ENCODE assay signal across 22 mouse cellular contexts in genomic region chr1:105263283-105264033, GRCm38 (mm10).
DNase-seq lines count a peak whose midpoint lies in the region; ATAC-seq and TF ChIP-seq lines count a peak whose summit lies in the region.
"Had no signal": no experiment of that assay in that cellular context is flagged by ENCODE, and none has a peak within 500 bp of the region (broad histone marks: within the 10 kb centered on the region; RNA-seq: fewer than 3 reads in every experiment).

No protein-coding gene starts in this region.

- no peak for TF ChIP-seq EP300 in stomach, postnatal 0 days (optimal IDR thresholded peaks at IDR 0.05)

- H3K27me3 ChIP-seq in forebrain, embryonic 16.5 days (replicated peaks; ENCODE audit: control insufficient read depth, insufficient read depth, low read length): no peaks in the 10 kb centered on the region
- no peaks in the 10 kb centered on the region for H3K27me3 ChIP-seq in forebrain, embryonic 10.5 days (ENCODE audit: poor library complexity, severe bottlenecking)
- H3K27me3 ChIP-seq in hindbrain, embryonic 16.5 days (replicated peaks; ENCODE audit: control insufficient read depth, insufficient read depth, low read length): no peaks in the 10 kb centered on the region
- H3K27me3 ChIP-seq in hindbrain, postnatal 0 days (ENCODE audit: insufficient read depth, low read length): no peaks in the 10 kb centered on the region
- no peaks in the 10 kb centered on the region; the same call in 1 of the 2 replicates for H3K27me3 ChIP-seq in midbrain, postnatal 0 days (ENCODE audit: insufficient read depth, low read length)
- H3K27me3 ChIP-seq in stomach, postnatal 0 days (ENCODE audit: control insufficient read depth, insufficient read depth, low read length): no peaks in the 10 kb centered on the region
- H3K27me3 ChIP-seq: embryonic facial prominence, embryonic 13.5 days; intestine, embryonic 15.5 days; limb, embryonic 15.5 days; liver, embryonic 15.5 days had no signal

- no peak overlapping the region for H3K4me3 ChIP-seq in forebrain, embryonic 16.5 days (replicated peaks; ENCODE audit: low read length)
- no peak overlapping the region for H3K4me3 ChIP-seq in forebrain, embryonic 10.5 days
- H3K4me3 ChIP-seq in hindbrain, embryonic 16.5 days (ENCODE audit: low read length): no peak overlapping the region
- no peak overlapping the region for H3K4me3 ChIP-seq in hindbrain, postnatal 0 days (ENCODE audit: low read length)
- H3K4me3 ChIP-seq in midbrain, postnatal 0 days (ENCODE audit: low read depth, low read length): no peak overlapping the region
- H3K4me3 ChIP-seq in stomach, postnatal 0 days (ENCODE audit: low read depth, low read length): no peak overlapping the region
- H3K4me3 ChIP-seq: embryonic facial prominence, embryonic 13.5 days; hindbrain, embryonic 10.5 days; intestine, embryonic 15.5 days; left cerebral cortex, adult 2 months; limb, embryonic 15.5 days; liver, embryonic 15.5 days had no signal

- no peaks in the 10 kb centered on the region for H3K36me3 ChIP-seq in forebrain, embryonic 16.5 days (ENCODE audit: control insufficient read depth, insufficient read depth)
- H3K36me3 ChIP-seq in forebrain, embryonic 10.5 days (replicated peaks): no peaks in the 10 kb centered on the region
- no peaks in the 10 kb centered on the region for H3K36me3 ChIP-seq in hindbrain, embryonic 16.5 days (ENCODE audit: control insufficient read depth, insufficient read depth, low read length)
- H3K36me3 ChIP-seq in hindbrain, postnatal 0 days (ENCODE audit: insufficient read depth, low read length): no peaks in the 10 kb centered on the region
- no peaks in the 10 kb centered on the region for H3K36me3 ChIP-seq in midbrain, postnatal 0 days (ENCODE audit: insufficient read depth, low read length)
- H3K36me3 ChIP-seq in stomach, postnatal 0 days (ENCODE audit: control insufficient read depth, insufficient read depth, low read length): no peaks in the 10 kb centered on the region
- H3K36me3 ChIP-seq: embryonic facial prominence, embryonic 13.5 days; hindbrain, embryonic 10.5 days; intestine, embryonic 15.5 days; limb, embryonic 15.5 days; liver, embryonic 15.5 days had no signal

- 82% methylated on average over 3 of the region's 3 CpGs for WGBS in forebrain, embryonic 16.5 days
- WGBS in forebrain, embryonic 10.5 days: 86% methylated on average over 3 of the region's 3 CpGs
- 92% methylated on average over 3 of the region's 3 CpGs for WGBS in hindbrain, embryonic 16.5 days
- 72% methylated on average over 3 of the region's 3 CpGs for WGBS in hindbrain, postnatal 0 days
- 68% methylated on average over 3 of the region's 3 CpGs for WGBS in midbrain, postnatal 0 days
- 83% methylated on average over 3 of the region's 3 CpGs for WGBS in stomach, postnatal 0 days

- ATAC-seq in forebrain, embryonic 16.5 days: peak; percentile 18; the same call in 1 of the 2 replicates
- ATAC-seq in hindbrain, embryonic 16.5 days: peak; percentile 42
- no peak for ATAC-seq in hindbrain, postnatal 0 days
- ATAC-seq in midbrain, postnatal 0 days (ENCODE audit: low FRiP score): peak; percentile 74
- ATAC-seq in stomach, postnatal 0 days (ENCODE audit: low FRiP score, low TSS enrichment): no peak
- ATAC-seq: intestine, embryonic 15.5 days had no signal

- no peak overlapping the region for H3K4me2 ChIP-seq in forebrain, embryonic 16.5 days (ENCODE audit: low read length)
- H3K4me2 ChIP-seq in hindbrain, embryonic 16.5 days (ENCODE audit: low read length): no peak overlapping the region
- no peak overlapping the region for H3K4me2 ChIP-seq in hindbrain, postnatal 0 days (ENCODE audit: low read depth, low read length)
- H3K4me2 ChIP-seq in midbrain, postnatal 0 days (ENCODE audit: low read depth, low read length, poor library complexity, severe bottlenecking): no peak overlapping the region
- H3K4me2 ChIP-seq in stomach, postnatal 0 days (replicated peaks; ENCODE audit: low read depth): no peak overlapping the region
- H3K4me2 ChIP-seq: embryonic facial prominence, embryonic 13.5 days; heart, embryonic 11.5 days; intestine, embryonic 15.5 days; limb, embryonic 15.5 days; liver, embryonic 15.5 days had no signal

- no peaks in the 10 kb centered on the region for H3K9me3 ChIP-seq in forebrain, embryonic 16.5 days (ENCODE audit: control insufficient read depth, low read length)
- no peaks in the 10 kb centered on the region for H3K9me3 ChIP-seq in forebrain, embryonic 10.5 days
- H3K9me3 ChIP-seq in hindbrain, embryonic 16.5 days (ENCODE audit: control insufficient read depth, low read length): no peaks in the 10 kb centered on the region
- H3K9me3 ChIP-seq in hindbrain, postnatal 0 days (ENCODE audit: low read length): no peaks in the 10 kb centered on the region
- H3K9me3 ChIP-seq in midbrain, postnatal 0 days (ENCODE audit: low read length): no peaks in the 10 kb centered on the region
- no peaks in the 10 kb centered on the region for H3K9me3 ChIP-seq in stomach, postnatal 0 days (ENCODE audit: control insufficient read depth, low read length)
- H3K9me3 ChIP-seq: embryonic facial prominence, embryonic 13.5 days; hindbrain, embryonic 10.5 days; intestine, embryonic 15.5 days; limb, embryonic 15.5 days; liver, embryonic 15.5 days had no signal

- no peak for TF ChIP-seq CTCF in hindbrain, postnatal 0 days (IDR thresholded peaks at IDR 0.05; ENCODE audit: low read depth)
- no peak for TF ChIP-seq CTCF in midbrain, postnatal 0 days (IDR thresholded peaks at IDR 0.05)
- TF ChIP-seq CTCF in stomach, postnatal 0 days (IDR thresholded peaks at IDR 0.05; ENCODE audit: low read depth): no peak

- H3K27ac ChIP-seq in forebrain, embryonic 16.5 days (ENCODE audit: low read length): no peak overlapping the region
- H3K27ac ChIP-seq in forebrain, embryonic 10.5 days: no peak overlapping the region
- H3K27ac ChIP-seq in hindbrain, embryonic 16.5 days (ENCODE audit: low read depth, low read length): no peak overlapping the region
- H3K27ac ChIP-seq in hindbrain, postnatal 0 days: no peak overlapping the region
- no peak overlapping the region for H3K27ac ChIP-seq in midbrain, postnatal 0 days (ENCODE audit: low read depth, low read length)
- no peak overlapping the region for H3K27ac ChIP-seq in stomach, postnatal 0 days (replicated peaks)
- H3K27ac ChIP-seq: embryonic facial prominence, embryonic 13.5 days; hindbrain, embryonic 10.5 days; intestine, embryonic 15.5 days; left cerebral cortex, adult 2 months; limb, embryonic 15.5 days; liver, embryonic 15.5 days; macrophage had no signal

- no peak overlapping the region for H3K9ac ChIP-seq in forebrain, embryonic 16.5 days (replicated peaks; ENCODE audit: low read depth, low read length)
- H3K9ac ChIP-seq in hindbrain, embryonic 16.5 days (ENCODE audit: low read depth, low read length): no peak overlapping the region
- H3K9ac ChIP-seq in hindbrain, postnatal 0 days (replicated peaks; ENCODE audit: low read length): no peak overlapping the region
- H3K9ac ChIP-seq in midbrain, postnatal 0 days (replicated peaks; ENCODE audit: low read length, poor library complexity, severe bottlenecking): no peak overlapping the region
- H3K9ac ChIP-seq in stomach, postnatal 0 days (ENCODE audit: low read length): no peak overlapping the region
- H3K9ac ChIP-seq: embryonic facial prominence, embryonic 13.5 days; intestine, embryonic 15.5 days; limb, embryonic 15.5 days; liver, embryonic 15.5 days had no signal

- no peak for DNase-seq in forebrain, embryonic 10.5 days (ENCODE audit: extremely low spot score, low spot score)
- no peak for DNase-seq in hindbrain, postnatal 0 days (ENCODE audit: low spot score)
- DNase-seq in forelimb bud, embryonic 11.5 days (ENCODE audit: low read depth, low spot score): peak; percentile 9
- DNase-seq in midbrain, postnatal 0 days (ENCODE audit: low spot score): no peak
- no peak for DNase-seq in stomach, postnatal 0 days (ENCODE audit: low spot score)
- DNase-seq: adrenal gland, postnatal 36 days; cerebellum, adult 18-20 months; kidney, postnatal 4 days; layer of hippocampus, adult 9-11 months; right cerebral cortex, postnatal 25 days; thymus, adult 18-20 months; thymus, postnatal 4 days had no signal

- no peaks in the 10 kb centered on the region for H3K4me1 ChIP-seq in forebrain, embryonic 16.5 days (replicated peaks; ENCODE audit: control insufficient read depth, insufficient read depth, low read length)
- no peaks in the 10 kb centered on the region for H3K4me1 ChIP-seq in forebrain, embryonic 10.5 days
- no peaks in the 10 kb centered on the region for H3K4me1 ChIP-seq in hindbrain, embryonic 16.5 days (ENCODE audit: control insufficient read depth, insufficient read depth, low read depth, low read length)
- H3K4me1 ChIP-seq in hindbrain, postnatal 0 days (ENCODE audit: insufficient read depth, low read length): no peaks in the 10 kb centered on the region
- H3K4me1 ChIP-seq in midbrain, postnatal 0 days (ENCODE audit: insufficient read depth, low read length): no peaks in the 10 kb centered on the region
- no peaks in the 10 kb centered on the region for H3K4me1 ChIP-seq in stomach, postnatal 0 days (replicated peaks; ENCODE audit: control insufficient read depth, insufficient read depth)
- H3K4me1 ChIP-seq: hindbrain, embryonic 10.5 days; intestine, embryonic 15.5 days; liver, embryonic 15.5 days had no signal

Comparison
In these comparisons a context has a peak if more than half of its experiments do, and no peak if none do; other contexts are left out.
1. ATAC-seq: peak in forebrain, embryonic 16.5 days (single experiment), hindbrain, embryonic 16.5 days (single experiment) and midbrain, postnatal 0 days (single experiment); none in hindbrain, postnatal 0 days (single experiment) and stomach, postnatal 0 days (single experiment).